Mouse (Mus musculus) kidney, adult 8-10 months (tissue): Measurements from ENCODE around the gene Ppp2r5a.
"Not testable (repeated sequence)": the region's sequence is repeated elsewhere in the genome, so short reads cannot be mapped to it uniquely, and the experiment has no call there.

Source experiments
- DNase-seq, 2 experiments: peaks; one replicate each; pipeline ENCODE4 v3.0.0; 2022

Gene Ppp2r5a

GRCm38 (mm10) chr1:191403074-191403473 lies at the start of gene Ppp2r5a:
TSS of gene Ppp2r5a (minus strand) at chr1:191403272.
- DNase-seq = no peak

- no peak for DNase-seq
Observed at GRCm38 (mm10) chr1:191450614-191451013, 47.5 kb upstream of the Ppp2r5a start.

GRCm38 (mm10) chr1:191449537-191449936 lies 46.5 kb upstream of the Ppp2r5a start:
- DNase-seq = no peak

- peak in 1 of 2 experiments; percentile 50 for DNase-seq
Observed at GRCm38 (mm10) chr1:191447391-191448016, 44.4 kb upstream of the Ppp2r5a start.

GRCm38 (mm10) chr1:191446307-191446706 lies 43.2 kb upstream of the Ppp2r5a start:
- peak; percentile 72 to 90 for DNase-seq

GRCm38 (mm10) chr1:191445831-191446258 lies 42.8 kb upstream of the Ppp2r5a start:
- peak; percentile 50 to 60 for DNase-seq

- DNase-seq = peak; percentile 73 to 80
Observed at GRCm38 (mm10) chr1:191445401-191445800, 42.3 kb upstream of the Ppp2r5a start.

- peak; percentile 62 to 93 for DNase-seq
Observed at GRCm38 (mm10) chr1:191444467-191444866, 41.4 kb upstream of the Ppp2r5a start.

GRCm38 (mm10) chr1:191439011-191439410 lies 35.9 kb upstream of the Ppp2r5a start:
- DNase-seq = no peak

- DNase-seq = no peak
Observed at GRCm38 (mm10) chr1:191438546-191438945, 35.5 kb upstream of the Ppp2r5a start.

- peak; percentile 40 to 45 for DNase-seq
Observed at GRCm38 (mm10) chr1:191436647-191437046, 33.6 kb upstream of the Ppp2r5a start.

- DNase-seq = peak; percentile 85 to 91
Observed at GRCm38 (mm10) chr1:191435359-191435758, 32.3 kb upstream of the Ppp2r5a start.

- DNase-seq = peak; percentile 61 to 68
Observed at GRCm38 (mm10) chr1:191432531-191432930, 29.5 kb upstream of the Ppp2r5a start.

GRCm38 (mm10) chr1:191432023-191432422 lies 29.0 kb upstream of the Ppp2r5a start:
- no peak for DNase-seq

- DNase-seq = no peak
Observed at GRCm38 (mm10) chr1:191430121-191430520, 27.0 kb upstream of the Ppp2r5a start.

- no peak for DNase-seq
Observed at GRCm38 (mm10) chr1:191425884-191426283, 22.8 kb upstream of the Ppp2r5a start.

- DNase-seq = no peak
Observed at GRCm38 (mm10) chr1:191423201-191423600, 20.1 kb upstream of the Ppp2r5a start.

- not testable (repeated sequence) for DNase-seq
Observed at GRCm38 (mm10) chr1:191422714-191423113, 19.6 kb upstream of the Ppp2r5a start.

GRCm38 (mm10) chr1:191422164-191422563 lies 19.1 kb upstream of the Ppp2r5a start:
- no peak for DNase-seq

- DNase-seq = no peak
Observed at GRCm38 (mm10) chr1:191421426-191421999, 18.4 kb upstream of the Ppp2r5a start.

- peak; percentile 64 to 74 for DNase-seq
Observed at GRCm38 (mm10) chr1:191420930-191421404, 17.9 kb upstream of the Ppp2r5a start.

GRCm38 (mm10) chr1:191419991-191420751 lies 17.1 kb upstream of the Ppp2r5a start:
- peak; percentile 59 to 65 for DNase-seq

GRCm38 (mm10) chr1:191419421-191419820 lies 16.3 kb upstream of the Ppp2r5a start:
- DNase-seq = no peak

- DNase-seq = no peak
Observed at GRCm38 (mm10) chr1:191418936-191419335, 15.9 kb upstream of the Ppp2r5a start.
